Mouse (Mus musculus): ENCODE results near the gene Jakmip3.

Gene Jakmip3

DNA sequence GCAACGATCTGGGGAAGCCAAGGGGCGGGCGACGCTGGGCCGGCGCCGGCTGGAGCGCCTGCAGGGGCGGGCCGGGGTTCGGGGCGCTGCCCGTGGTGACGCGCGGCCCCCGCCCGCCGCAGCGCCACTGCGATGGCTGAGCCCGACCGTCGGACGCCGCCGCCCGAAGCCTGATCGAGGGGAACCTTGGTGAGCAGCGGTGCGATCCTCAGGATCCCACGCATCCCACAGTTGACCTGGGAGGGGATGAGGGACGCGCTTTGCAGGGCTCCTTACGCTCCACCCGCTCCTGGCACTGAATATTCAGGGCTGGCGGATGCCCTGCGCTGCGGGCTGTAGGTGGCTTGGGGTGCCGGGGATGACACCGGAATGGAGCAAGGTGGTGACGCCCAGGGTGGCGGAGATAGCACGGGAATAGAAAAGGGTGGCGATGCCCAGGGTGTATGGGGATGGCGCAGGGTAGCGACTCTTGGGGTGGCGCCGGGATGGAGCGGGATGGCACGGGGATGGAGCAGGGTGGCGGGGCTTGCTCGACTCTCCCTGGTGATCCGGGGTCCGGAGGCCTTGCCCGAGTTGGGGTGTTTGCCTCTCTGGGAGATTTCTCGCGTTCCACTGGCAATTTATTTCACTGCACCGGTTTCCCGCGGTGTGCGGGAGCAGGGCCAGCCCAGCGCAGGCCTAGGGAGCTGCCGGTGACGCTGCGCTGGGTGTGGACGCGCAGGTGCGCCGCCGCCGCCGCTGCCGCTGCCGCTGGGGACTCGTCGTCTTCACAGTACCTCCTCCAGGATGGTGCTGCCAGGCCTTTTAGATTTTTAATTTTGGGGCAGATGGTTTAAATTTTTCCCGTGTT is at the start of gene Jakmip3:
TSS of gene Jakmip3 (plus strand) at position 119 of the 850 bp plus-strand sequence.
- DNase-seq (ENCODE audit: low spot score in 2 of 2): no peak

DNA sequence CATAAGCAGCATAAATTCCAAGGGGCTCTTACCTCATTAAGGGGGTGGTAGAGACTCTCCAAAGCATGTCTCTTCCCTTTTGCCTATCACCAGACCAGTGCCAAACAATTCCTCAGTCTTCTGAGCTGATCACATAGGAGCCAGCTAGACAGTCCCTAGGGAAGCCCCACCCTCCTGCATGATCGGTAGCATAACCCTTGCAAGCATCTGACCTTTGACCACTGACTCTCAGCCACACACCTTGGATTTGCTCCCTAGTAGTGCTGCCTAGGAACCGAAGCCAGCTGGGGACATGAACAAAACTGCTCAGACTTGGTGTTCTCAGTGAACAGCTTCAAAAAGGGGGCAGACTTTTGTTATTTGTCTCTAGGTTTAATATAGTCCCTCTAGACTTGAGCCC is 42.4 kb upstream of the Jakmip3 start:
- no peak for DNase-seq (ENCODE audit: low spot score in 2 of 2)

DNA sequence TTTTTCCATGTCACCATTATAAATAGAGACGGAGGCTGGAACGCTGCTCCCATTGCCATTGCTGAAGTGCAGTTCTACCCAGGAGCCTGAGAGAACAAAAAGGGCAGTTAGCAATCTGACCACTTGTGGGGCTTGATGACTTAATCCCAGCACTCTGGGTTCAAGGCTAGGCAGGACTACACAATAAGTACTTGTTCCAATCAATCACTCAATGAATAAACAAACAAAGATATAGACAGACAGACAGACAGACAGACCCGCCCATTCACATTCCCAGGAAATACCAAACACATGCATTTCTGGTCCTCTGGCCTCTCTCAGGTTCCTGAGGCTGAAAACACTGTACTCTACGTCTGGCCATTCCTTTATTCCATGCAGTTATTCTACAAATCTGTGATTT is 41.8 kb upstream of the Jakmip3 start:
- no peak for DNase-seq (ENCODE audit: low spot score in 2 of 2)

DNA sequence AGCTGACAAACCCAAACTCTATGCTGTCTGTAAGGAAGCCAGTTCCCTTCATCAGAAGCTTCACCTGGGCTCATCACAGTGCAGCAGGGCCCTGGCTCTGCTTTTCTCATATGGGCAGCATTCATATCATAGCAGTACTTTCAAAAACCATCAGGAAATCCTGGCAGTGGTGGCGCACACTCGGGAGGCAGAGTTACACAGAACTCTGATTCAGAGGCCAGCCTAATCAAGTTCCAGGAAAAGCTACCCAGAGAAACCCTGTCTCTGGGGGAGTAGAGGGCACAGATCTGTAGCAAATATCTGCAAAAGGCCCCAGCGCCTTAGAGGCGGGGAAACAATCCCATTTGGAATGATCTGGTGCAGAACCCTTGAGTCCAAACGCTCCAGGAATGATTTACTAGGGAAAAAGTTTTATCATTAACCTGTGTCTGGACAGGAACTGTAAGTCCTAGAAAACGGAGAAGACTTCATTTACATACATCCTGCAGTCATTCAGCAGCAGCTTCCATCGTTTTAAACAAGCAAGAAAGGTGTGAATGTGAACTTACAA is 36.6 kb upstream of the Jakmip3 start:
- DNase-seq (ENCODE audit: low spot score in 2 of 2): no peak

DNA sequence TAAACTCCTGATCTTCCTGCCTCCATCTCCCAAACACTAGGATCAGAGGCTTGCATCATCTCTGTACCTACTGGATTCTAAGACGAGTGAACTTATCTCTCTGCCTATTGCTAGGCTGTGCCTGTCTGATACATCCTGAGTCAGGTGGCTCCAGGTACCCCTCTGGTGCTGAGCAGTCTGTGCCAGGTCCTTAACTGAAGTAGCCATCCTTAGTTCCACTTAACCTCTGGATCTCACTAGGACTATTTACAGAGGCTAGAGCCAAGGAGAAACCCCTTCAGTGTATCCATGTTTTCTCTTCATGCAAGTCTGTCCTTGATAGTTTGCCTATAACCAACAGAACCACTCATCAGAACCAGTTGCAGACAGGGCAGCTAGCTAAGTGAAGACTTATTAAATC is 34.1 kb upstream of the Jakmip3 start:
- DNase-seq (ENCODE audit: low spot score in 2 of 2): no peak

DNA sequence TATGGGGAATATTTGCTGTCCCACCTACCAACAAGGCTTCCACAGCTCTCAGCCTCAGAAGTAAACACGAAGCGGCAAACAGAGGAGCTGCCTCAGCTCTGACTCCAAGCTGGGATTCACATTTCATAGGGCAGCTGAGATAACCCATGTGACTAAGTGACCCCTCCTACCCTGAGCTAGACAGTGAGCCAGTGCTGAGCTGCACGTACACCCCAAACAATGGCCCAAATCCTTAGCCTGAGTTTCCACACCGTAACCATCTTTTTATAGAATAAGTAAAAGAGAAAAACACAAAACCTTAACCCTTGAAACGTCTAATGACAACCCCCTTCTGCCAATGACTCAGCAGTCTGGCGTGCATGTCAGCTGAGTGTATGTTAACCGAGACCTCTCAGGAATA is 33.5 kb upstream of the Jakmip3 start:
- DNase-seq (ENCODE audit: low spot score in 2 of 2): no peak

DNA sequence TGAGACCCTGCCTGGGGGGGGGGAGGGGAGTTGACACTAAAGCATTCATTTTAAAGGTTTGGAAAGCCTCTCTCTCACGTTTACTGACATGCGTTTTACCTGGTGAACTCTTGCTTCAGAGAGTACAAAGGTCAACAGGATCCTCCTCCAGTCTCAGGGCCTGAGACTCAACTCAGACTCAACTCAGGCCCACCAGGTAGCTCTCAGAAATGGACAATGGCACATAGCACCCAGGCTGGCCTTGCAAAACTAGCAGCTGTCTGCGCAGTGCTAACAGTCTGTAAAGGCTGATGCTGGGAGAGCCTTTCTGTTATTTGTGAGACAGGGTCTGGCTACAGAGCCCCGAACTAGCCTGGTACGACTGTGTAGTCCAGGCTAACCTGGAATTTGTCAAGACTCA is 32.6 kb upstream of the Jakmip3 start:
- DNase-seq (ENCODE audit: low spot score in 2 of 2): no peak

DNA sequence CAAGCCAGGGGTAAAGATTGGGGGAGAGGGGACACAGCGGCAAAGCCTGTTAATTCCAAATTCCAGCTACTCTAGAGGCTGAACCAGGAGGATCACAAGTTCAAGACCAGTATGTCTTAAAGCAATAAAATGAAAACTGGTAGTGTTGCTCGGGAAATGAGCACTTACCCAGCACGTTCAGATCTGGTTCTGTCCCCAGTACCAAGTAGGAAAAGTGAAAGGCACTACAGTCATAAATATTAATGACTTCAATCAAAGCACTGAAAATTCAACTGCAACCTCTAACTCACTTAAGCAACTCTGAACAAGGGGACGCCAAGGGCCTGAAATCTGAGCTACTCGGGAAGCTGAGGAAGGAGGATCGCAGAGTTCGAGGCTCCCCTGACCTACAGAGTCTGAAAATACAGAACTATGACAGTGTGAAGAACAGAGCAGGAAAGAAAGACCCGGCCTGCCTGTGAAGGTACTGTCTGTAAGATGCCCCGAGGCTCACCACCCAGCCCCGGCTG is 31.7 kb upstream of the Jakmip3 start:
- no peak for DNase-seq (ENCODE audit: low spot score in 2 of 2)

DNA sequence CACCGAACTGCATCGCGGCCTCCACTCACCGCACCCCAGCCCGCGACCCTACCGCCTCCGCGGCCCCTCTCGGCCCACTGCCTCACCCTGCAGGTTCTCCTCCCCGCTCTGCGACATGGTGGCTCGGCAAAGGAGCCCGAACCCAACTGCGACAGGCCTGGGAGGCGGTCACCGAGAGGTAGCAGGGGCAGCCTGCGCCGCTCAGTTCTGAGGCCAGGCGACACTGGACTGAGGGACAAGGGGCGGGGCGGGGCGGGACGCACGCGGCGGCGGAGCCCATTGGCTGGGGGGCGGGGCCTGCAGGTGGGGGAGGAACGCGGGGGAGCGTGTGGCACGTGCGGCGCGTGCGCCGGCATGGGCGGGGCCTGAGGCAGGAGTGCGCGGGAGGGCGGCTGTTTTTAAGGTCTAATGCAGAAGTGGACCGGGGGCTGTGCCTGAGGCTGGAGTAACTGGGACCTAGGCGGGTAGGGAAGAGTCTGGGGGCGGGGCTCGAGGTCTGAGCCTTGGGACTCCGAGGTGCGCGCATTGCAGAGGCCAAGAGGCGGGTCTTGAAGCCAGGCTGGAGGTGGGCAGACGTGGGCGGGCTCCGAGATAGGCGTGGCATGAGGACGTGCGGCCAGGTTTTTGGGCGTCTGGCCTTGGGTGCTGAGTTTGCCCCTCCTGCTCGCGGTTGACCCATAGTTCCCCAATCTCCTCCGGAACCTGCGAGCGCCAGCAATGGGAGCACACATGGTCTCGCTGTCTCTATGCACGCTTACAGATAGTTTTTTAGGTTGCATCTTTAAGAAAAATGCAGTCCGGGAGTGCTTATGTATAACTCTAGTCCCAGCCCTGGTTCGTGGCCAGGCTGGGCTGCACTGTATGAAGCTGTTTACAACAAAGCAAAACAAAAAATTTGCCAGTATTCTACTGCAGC is 31.0 kb upstream of the Jakmip3 start, which contains the start of gene Bnip3:
TSS of gene Bnip3 (minus strand) at position 243 of the 916 bp plus-strand sequence.
- DNase-seq (ENCODE audit: low spot score in 2 of 2): peak; percentile 71 to 77

DNA sequence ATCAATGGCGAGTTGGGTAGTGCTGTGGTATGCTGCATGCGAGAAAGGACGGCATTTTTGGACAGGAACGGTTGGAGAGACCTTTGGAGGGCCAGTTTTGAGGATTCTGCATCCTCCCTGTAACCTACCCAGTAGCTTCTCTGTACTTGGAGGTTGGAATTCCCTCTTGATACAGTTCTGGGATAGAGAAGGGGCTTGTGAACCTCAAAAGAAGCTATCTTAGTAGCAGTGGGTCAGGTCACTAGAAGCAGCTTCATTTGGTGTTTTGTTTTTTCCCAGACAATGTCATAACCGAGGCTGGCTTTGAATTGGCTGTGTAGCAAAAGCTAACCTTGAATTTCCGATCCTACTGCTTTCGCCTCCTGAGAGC is 30.4 kb upstream of the Jakmip3 start:
- no peak for DNase-seq (ENCODE audit: low spot score in 2 of 2)

DNA sequence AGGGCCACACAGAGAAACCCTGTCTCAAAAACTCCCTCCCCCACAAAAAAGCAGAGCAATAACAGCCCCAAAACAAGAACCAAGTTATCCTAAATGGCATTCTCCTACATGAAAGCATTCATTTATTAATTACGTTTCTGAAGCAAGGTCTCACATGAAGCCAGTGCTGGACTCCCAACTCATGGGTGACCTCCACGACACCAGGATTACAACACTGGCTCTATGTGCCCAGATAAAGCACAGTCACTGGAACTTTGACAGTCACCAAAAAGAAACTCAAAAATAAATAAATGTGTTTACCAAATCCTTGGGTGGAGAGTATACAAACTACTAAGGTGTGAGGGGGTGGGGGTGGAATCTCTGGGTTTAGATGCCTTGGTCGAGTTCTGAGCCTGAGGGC is 26.9 kb upstream of the Jakmip3 start:
- DNase-seq (ENCODE audit: low spot score in 2 of 2): no peak

DNA sequence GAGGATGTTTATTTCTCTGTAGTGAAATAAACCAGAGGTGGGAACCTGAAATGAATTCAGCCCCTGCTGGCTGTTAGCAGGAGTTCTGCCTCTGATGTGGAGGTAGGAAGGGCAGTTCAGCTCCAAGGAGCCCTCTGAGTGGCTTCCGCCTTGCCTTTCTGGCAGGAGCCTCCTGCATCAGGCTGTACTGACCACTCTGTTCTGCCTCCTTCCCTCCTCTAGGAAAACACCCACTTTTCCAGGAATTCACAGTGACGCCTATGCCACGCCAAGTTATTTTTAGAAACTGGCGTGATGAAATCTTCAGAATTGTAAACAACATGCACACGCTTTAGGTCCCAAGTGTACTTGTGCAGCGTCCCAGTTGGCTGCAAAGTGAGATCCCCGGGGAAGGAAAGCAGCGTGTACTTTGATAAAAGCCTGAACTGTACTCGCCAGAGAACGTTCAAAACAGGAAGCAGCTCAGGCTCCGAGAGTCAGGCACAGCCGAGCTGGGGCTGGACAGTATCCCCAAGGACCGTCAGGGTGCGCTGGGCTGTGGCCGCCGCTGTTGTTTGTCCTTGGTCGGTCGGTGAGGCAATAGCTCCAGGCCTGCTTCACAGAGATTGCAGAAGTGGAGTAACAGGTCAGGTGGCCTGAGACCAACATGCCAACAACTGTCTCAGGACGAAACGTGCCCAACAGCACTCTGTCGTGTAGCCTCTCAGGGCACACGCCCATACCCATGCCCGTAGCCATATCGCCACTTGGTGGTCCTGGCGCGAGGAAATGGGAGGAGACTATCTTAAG is 21.2 kb upstream of the Jakmip3 start:
- peak; percentile 12 to 39 for DNase-seq (ENCODE audit: low spot score in 2 of 2)

DNA sequence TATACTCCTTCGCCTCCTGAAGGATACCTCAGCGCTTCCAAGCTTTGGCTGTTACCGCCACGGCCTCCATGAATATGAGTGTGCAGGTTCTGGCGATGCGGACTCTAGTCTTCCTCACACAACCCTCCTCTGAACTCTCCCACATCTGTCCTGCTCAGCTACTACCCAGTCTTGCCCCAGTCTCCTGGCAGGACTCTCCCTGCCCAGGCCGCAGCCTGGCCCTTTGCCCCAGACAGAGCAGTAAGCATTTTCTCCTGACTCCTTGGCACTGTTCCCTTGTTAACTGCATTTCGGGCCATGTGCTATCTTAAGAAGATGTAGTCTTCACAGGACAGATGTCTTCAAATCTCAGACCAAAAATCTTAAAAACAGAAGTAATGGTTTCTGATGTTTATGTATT is 18.9 kb upstream of the Jakmip3 start:
- DNase-seq (ENCODE audit: low spot score in 2 of 2): no peak

DNA sequence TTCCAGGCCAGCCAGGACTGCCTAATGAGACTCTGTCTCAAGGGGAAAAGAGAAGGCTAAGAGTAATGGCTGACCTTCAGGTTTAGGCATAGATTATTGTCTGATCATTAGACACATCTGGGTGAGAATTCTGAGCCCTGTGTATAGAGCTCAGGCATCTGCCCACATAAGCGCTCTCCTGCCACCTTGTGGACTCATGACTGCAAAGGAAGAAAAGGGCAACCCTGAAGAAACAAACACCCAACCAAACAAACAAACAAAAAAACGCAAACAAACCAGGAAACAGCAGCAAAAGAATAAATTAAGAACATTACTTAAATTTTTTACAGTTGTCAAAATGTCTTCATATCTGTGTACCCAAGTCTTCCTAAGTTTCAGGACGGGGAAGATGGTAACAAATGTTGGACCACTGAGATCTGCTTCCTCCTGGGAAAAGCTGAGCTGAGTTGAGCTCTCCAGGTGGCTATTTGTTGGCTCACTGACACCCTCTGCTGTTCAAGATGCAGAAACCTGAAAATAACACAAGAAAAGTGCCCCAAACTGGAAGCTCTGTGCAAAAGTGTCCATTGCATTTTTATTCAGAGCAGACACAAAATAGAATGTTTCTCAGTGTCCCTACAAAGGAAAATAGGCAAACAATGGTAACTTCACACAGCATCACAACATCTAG is 16.6 kb upstream of the Jakmip3 start:
- no peak for DNase-seq (ENCODE audit: low spot score in 2 of 2)

DNA sequence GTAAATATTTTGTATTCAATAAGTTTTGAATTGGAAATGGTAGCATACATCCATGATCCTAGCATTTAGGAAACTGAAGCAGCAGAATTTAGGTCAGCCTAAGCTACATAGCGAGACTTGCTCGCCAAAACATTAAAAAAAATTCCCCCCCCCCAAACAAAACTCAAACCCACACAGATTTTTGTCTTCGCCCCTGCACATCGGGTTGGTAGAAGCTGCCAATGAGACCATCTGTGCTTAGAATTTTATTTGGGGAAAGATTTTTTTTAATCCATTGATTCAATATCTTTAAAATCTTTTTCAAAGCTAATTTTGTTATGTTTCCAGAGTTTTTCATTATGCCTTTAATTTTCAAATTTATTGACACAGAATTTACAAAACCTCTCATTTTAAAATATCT is 12.1 kb upstream of the Jakmip3 start:
- DNase-seq (ENCODE audit: low spot score in 2 of 2): no peak

DNA sequence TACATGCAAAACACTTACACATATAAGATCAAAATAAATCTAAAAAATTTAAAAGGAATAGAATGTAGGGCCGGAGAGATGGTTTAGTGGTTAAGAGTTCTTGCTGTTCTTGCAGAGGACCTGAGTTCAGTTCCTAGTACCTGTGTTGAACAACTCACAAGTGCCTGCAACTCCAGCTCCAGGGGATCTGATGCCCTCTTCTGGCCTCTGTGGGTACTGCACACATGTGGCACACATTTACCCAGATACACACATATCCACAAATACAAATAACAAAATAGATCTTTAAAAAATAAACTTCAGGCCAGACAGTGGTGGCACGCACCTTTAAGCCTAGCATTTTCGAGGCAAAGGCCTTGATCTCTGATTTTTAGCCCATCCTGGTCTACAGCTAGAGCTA is 6.0 kb upstream of the Jakmip3 start:
- DNase-seq (ENCODE audit: low spot score in 2 of 2): no peak

DNA sequence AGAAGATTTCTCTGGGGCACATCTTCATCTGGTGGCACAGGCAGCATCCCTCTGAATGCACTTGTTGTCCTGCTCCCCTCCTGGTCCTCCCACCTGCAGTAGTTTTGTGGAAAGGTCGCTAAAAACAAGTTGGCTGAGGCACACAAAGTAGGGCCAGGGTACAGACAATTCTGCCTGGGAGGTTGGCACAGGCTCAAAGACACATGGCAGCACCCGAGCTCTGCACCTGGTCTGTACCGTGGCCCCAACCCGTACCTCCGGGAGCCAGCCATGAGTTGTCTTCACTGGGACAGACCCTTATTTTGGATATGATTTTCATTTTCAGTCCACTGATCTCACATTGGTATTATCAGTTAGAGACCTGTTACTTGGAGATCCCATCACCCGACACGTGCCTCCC is 1.5 kb upstream of the Jakmip3 start:
- DNase-seq (ENCODE audit: low spot score in 2 of 2): no peak

DNA sequence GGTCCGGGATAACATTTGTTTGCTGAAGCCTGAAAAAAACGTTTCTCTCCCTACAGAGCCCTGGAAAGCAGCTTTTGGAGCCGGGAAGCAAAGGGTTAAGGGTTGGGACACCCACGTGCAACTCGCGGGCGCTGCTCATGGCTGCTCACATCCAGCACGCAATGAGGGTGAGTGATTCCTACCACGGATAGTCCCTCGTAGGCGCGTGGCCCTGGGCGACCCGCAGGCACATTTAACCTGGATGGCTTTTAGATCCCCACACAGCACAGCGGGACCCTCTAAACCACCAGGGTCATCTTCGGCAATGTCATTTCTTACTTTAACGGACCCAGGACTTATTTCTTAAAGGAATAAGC is 296 bp upstream of the Jakmip3 start:
- DNase-seq (ENCODE audit: low spot score in 2 of 2): no peak

DNA sequence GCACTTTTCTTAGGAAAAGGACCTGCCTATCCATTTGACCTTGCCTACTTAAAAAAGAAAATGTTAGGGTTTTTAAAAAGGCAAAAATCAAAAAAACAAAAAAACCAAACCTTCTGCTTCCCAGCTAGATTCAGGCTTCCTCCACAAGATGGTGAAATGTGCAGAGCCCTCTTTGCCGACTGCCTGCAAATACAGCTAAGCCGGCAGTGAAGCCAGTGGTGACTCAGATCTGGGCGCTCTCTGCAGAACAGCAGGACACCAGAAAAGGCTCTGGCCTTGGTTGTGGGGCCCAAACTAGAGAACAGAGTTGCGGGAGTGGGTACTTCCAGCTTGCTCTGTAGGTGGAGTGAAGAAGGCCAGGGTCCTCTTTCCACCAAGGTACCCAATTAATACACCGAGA is 1.0 kb downstream of the Jakmip3 start:
- DNase-seq (ENCODE audit: low spot score in 2 of 2): no peak

DNA sequence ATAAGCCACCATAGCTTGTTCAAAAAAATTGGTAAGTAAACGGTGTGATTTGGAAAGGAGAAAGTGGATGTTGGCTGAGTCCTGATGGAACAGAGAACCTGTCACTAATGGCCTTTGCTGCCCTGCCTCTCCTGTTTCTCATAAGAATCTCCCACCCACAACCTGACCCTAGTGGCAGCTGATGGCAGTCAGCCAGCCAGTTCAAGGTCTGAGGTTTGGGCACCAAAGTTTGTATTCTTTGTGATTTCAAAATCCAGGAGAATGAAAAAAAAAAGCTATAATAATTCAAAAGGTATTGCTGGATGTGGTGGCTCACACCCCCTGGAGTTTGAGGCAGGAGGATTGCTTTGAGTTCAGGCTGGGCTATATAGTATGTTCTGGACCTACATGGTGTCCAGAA is 1.8 kb downstream of the Jakmip3 start:
- no peak for DNase-seq (ENCODE audit: low spot score in 2 of 2)

DNA sequence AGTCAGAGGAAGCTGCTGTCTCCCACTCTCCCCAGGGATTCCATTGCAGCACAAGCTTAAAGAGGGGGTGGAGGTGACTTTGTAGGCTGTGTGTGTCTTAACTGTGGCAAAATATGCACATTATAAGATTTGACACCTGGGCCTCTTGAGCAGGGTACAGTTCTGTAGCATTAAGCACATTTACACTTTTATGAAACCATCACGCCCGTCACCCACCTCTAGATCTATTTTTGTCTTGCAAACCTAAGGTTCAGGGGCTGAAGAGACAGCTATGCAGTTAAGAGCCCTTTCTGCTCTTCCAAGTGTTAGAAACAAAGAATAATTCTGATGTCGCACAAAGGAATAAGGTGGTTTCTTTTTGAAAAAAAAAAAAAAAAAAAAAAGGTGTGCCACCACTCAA is 5.1 kb downstream of the Jakmip3 start:
- no peak for DNase-seq (ENCODE audit: low spot score in 2 of 2)

Data from spleen, postnatal 14 days (tissue).